Mouse (Mus musculus) fibroblast of lung, adult 2 months (primary cell): ENCODE results near the gene Abcc10.

Experiments
- DNase-seq: peaks from one replicate; pipeline ENCODE4 v3.0.0-alpha.2; 2011; ENCODE audit warnings: low read depth

Abcc10 gene

DNA sequence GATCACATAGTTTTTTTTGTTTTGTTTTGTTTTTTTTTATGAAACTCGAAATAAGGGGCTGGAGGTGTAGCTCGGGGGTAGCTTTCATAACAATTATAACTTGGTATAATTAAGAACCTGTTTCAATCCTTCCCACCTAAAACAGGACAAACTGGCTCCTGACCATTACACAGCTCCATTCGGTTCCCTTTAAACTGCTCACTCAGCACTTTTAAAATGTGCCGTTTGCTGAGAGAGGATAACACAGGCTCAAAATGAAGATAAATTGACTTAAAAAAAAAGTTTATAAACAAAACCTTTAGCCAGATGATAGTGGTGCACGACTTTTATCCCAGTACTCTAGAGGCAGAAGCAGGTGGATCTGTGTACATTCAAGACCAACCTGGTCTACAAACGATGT is 42.7 kb downstream of the Abcc10 start:
- no peak for DNase-seq

DNA sequence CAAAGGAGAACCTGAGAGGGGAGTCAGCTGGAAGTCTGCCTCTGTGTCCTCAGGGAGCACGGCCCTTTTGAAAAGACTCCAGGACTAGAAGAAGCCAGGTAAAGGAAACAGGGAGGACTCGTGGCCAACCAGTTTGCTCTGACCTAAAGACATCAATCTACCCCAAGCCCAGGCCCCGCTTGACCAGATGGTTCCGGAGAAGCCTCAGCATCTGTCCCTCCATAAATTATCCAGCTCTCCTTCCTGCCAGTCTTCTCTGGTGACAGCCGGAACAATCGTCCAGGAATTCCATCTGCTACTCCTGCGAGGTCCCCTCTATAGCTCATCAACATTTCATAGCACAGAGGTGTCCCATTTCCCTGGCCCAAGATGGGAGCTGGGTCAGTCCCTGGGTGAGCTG is 43.5 kb downstream of the Abcc10 start:
- DNase-seq, result no peak

DNA sequence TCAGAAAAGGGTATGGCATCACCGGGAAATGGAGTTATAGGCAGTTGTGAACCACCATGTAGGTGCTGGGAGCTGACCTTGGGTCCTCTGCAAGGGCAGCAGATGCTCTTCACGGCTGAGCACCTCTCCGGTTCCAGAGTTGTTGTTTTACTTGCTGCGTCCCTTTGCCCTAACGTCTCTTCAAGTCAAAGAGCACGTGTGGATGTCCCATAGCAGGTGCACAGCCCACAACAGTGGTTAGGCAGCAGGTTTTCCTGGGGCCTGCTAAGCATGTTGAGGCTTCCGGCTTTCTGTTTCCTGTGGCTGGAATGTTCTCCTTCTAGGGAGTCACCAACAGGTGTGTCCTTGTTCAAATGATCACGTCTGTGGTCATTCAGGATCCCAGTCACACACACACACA is 44.2 kb downstream of the Abcc10 start:
- no peak for DNase-seq

DNA sequence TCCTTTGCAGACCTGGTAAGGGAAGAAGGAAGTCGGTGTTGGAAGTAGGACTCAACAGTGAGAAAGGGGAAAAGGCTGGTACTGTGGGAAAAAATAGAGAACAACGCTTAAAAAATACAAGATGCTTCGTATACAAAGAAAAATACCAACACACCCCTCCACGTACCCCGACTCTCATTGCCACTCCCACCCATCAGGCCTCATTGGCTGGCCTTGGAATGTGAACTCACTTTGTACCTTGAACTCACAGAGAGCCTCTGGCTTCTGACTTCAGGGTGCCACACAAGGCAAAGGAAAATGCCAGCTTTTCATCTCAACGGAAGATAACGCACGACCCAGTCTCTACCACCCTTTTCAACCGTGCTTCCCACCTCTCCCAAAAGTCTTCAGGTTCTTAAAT is 45.0 kb downstream of the Abcc10 start:
- no peak for DNase-seq

DNA sequence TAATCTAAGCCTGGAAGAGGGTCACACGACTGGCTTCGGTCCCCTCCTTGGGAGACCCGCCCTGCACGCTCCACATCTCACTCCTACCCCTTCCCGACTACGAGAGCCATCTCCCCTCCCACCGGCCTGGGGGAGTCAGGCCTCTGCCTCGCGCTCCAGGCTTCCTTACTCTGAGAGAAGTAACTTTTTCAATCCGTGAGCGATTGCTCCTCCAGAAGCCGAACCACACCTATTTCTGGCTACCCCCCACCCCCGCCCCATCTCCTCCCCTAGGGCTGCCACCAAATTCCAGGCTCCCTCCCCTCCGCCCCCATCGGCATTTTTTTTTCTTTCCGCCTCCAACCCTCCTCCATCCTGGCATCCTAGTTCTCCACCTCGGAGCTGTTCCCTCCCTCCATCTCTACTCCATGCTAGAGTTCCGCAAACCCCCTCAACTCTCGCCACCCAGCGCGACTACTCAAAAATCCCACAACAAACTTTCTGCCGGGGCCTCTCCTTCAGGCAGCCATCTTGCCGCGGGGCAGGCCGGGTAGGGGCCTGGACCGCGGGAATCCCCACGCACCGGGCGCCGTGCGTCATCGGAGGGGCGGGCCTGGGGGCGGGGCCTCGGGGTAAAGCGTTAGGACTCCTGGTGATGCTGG is 45.5 kb downstream of the Abcc10 start, which contains the start of gene Tjap1:
TSS of gene Tjap1 (minus strand) at position 544 of the 641 bp plus-strand sequence.
- DNase-seq, result peak; percentile 57

DNA sequence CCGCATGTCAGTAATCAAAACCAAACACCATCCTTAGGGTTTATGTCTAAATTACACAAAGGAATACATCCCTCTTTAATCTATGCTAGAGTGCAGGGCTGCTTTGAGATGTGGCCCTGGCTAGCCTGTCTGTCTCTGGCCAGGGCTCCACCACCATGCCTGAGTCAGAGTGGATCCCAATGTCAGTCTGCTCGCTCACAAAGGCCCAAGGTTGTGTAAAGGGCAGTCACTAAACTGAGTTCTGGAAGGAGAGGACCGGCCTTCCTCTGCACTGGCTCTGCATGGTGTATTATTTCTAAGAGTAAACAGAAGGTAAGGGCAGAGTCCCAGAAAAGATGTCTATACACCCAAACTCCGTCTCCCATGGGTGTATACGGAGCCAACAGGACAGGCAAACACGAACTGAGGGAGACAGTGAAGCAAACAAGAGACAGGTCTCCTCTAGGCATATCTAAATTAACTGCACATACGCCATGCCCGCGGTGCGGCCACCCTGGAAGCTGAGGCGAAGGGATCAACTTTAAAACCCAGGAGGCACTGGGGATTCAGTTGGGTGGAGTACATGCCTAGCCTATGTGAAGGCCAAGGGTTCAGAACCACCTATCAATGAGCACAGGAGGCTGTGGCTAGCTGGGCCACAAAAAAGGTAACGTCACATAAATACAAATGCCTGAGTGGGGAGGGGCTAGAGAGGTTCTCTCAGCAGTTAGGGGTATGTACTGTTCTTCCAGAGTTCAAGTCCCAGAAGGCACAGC is 50.0 kb downstream of the Abcc10 start:
- no peak for DNase-seq

DNA sequence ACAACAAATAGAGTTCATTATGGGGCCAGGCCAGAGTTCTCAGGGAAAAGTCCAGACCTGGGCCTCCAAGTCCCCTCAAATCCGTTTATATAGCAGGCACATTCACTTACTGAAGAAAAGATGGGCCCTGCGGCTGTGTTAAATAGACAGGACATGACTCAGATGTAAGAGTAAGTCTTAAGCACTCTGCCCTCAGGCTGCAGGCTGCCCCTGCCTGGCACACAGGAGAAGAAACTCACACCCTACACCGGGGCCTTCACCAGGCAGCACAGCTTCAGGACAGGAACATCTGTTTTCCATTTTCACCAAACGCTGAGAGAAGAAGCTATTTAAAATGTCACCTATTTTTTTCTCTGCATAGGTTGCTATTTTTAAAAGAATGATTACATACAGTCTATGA is 50.6 kb downstream of the Abcc10 start:
- no peak for DNase-seq

DNA sequence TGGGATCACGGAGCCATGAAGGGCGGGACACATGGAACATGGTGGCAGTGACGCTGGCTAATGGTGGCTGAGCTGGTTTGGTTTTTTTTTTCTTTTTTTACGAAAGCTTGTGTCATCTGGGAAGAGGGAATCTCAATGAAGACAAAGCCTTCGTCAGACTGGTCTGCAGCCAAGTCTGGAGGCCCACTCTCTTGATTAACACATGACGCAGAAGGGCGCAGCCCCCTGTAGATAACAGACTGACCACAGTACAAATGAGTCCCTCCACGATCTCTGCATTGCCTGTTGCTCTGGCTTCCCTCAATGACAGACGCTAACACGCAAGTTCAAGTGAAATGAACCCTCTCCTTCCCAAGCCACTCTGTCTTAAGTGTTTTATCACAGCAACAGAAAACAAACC is 52.6 kb downstream of the Abcc10 start:
- no peak for DNase-seq

DNA sequence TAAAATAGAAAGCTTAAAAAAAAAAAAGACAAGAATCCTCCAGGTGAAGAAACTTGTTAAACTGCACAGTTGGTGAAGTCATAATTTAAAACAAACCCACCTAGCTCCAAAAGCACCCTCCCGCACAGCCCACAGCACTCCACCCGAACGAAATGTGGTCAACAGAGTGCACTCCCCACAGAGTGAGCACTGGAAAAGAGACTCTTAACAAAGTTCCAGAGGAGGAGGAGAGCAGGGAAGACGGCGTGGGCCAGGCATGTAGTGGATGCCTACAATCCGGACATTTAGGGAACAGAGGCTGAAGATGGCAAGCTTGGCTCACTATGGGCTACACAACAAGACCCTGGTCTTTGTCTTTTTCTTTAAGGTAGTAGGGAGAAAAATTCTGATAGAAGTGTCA is 53.1 kb downstream of the Abcc10 start:
- no peak for DNase-seq

DNA sequence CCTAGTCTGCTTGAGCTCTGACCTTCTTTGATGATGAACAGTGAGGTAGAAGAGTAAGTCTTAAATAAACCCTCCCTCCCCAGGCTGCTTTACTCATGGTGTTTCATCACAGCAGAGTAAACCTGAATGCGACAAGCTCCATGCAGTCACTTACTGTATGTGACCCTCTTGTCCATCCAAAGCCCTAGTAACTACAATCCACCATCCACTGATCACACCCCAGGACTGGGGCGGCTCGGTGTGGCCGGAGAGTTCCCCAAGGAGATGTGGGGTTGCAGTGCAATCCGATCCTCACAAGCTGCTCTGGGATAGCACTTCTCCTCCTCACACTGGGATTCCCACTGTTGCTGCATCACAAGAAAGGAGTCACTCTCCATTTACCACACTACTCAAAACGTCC is 53.7 kb downstream of the Abcc10 start:
- DNase-seq, result no peak

DNA sequence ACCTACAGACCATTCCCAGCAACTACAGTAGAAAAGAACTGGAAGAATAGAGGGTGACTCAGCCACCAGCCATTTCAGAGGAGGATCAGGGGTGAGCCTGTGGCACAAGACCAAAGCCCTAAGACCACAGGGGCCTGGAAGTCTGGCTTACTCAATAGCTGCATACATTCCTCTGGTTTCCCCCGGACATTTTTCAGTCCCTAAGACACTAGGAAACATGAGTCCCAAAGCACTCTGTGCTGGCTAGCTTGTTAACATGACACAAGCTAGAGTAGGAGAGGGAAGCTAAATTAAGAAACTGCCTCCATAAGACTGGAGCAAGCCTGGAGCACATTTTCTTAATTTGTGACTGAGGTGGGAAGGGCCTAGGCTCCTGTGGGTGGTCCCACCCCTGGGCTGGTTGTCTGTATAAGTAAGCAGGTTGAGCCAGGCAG is 54.3 kb downstream of the Abcc10 start:
- peak; percentile 86 for DNase-seq

DNA sequence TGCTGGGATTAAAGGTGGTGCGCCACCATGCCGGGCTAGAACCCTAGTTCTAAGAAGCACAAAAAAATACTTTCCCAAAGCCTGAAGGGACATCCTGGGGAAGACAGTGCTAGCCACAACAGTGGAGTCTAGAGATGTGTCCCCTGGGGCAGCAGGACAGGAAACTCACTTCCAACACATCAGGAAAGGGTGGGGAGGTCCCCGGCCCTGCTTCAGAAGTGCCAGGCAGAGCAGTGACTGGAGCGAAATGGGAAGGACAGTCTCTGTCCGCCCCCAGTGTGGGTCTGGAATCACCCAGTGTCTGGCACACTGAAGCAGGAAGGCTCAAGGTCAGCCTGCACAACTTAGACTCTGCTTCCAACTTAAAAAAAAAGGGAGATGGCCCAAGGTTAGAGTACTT is 55.5 kb downstream of the Abcc10 start:
- DNase-seq, result no peak

DNA sequence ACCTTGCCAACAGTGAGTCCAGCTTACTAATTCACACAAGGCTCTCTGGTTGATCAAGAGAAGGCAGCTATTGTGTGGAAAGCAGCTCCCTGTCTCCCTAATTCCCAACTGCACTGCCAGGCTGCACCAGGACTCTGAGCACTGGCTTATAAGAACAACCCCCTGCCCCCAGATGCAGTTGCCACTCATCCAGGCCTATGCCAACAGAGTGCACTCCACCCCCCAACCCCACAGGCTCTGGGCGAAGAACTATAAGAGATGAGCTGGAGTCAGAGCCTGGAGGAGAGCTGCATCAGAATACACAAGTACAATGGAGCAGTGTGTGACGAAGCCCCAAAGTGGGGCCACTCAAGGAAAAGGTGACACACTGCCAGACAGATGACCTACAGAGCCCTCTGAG is 56.1 kb downstream of the Abcc10 start:
- DNase-seq, result no peak

DNA sequence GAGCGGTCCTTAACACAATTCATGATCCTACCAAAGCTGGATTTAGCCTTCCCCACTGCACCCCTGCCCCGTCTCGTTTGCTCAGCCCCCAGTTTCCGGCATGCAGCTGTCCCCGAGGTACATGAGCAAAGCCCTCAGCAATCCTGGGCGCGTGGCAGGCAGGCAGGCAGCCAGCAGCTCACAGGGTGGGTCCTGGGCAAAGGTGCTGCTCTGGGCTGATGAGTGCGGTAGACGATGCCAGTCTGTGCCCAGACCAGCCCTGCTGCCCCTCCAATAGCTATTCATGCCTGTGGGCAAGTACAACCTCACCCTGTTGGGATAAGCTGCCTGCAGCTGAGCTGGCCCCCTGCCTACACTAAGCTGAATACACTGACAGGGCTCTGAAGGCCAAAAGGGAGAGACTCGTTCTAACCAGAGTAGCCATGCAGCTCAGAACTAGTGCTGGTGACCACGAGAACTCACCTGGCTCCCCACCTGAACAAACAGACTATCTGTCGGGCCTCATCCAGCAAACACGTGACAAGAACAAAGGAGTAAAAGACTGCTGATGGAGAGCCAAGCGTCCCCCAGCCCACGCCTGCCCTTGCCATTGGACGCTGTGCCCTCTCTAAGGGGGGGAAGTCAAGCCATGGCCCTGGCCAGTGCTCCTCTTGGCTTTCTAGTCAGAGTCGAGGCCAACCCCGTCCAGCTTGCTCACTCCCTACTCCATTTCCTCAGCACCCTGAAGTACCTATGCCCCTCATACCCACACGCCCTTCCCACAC is 58.2 kb downstream of the Abcc10 start:
- peak; percentile 65 for DNase-seq

DNA sequence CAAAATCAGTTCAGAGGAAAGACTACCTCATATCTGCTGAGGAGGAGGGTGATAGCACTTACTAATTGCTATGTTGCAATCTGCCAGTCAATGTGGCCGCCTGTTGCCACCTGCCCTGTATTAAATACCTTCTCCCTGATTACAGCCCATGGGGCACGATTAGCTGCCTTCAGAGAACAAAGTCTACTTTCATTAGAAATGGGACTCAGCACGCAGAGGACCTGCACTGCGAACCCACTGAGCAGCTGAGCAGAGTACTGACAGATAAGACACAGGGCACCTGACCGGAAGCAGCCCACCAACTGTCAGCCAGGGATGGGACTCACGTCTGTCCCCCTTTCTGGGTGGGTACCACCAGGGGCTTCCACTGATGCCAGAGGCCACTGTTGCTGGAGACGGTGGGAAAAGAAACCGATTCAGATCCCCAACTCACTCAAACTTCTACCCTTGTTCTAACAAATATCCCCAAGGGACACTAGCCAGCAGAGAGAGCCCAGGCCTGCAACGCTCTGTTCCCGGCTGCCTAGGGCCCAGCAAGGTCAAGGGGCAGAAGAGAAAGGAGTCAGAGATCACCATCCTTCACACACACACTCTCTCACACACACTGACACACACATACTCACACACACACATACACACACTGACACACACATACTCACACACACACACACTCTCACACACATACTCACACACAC is 60.0 kb downstream of the Abcc10 start:
- no peak for DNase-seq

DNA sequence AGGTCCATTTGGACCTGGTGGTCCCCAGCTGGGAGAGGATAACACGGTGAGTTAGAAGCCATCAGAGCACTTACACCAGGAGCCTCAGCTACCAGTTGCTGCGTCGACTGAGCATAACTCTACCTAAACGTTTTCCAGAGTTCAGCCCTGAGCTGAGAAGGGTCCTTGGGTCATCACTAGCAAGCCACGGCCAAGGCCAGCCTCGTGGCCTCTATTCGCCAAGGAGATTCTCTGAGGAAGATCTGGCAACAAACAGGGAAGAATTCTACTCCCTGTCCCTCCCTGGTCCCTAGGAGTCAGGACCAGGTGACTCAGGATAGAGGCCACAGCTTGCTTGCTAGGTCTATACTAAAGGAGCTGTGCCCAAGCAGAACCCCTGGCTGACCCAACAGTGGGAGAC is 60.6 kb downstream of the Abcc10 start:
- DNase-seq, result no peak

DNA sequence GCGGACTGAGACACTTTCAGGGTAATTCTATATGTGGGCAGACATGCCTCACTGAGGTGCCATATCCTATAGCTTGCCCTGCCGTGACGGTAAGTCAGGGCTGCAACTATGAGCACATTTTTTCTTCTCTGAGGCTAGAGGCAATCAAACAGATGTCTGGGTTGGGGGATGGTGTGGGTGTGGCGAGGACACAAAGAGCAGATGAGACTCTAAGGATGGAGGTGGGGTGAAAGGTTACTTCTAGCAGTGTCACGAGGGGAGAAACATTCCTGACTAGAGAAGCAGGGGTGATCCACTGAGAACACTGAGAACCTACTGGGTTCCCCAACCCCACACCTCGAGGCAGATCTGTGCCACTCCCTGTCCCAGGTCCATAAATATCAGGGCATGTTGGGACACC is 61.2 kb downstream of the Abcc10 start:
- DNase-seq, result no peak

DNA sequence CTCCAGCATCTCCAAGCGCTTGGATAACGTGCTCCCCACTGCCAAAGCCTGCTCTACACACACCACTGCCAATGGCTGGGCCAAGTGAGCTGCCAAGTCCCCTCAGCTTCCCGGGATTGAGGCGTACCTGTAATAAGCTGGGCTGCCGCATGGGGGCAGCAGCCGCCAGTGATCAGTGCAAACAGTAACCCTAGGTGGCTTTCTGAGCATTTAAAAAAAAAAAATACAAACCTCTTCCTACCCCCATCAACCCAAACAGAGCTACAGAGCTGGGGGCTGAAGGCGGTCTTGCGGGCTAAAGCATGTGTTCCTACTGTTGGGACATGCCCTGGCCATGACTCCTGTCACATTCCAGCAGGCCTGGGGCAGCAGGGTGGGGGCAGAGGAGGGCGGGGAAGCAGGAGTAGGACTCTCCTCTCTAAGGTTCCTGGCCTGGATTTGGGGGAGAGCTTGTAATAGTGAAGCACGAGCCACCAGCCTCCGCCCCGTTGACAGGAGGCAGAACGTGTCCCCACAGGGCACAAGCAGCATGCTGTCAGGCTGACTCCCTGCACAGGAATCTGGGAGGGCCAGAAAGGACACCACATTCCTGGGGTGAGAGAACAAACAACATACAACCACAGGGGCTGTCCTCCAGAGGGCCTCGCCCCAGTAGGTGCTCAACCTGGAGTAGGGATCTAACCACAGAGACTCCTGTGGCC is 62.1 kb downstream of the Abcc10 start:
- DNase-seq, result peak; percentile 63

DNA sequence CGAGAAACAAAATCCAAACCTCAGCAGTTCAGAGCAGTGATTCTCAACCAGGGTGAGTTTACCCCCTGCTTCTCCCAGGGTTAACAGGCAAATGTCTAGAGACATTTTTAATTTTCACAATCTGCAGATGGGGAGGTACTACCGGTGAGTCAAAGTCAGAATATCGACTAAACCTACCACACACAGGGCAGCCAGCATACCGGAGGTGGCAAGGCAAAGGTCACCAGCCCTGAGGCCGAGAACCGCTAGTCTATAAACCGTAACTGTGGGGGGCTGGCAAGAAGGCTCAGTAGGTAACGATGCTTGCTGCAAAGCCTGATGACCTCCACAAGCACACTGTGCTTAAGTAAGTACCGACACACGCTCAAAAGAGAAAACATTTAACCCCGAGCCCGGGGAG is 62.6 kb downstream of the Abcc10 start:
- no peak for DNase-seq

DNA sequence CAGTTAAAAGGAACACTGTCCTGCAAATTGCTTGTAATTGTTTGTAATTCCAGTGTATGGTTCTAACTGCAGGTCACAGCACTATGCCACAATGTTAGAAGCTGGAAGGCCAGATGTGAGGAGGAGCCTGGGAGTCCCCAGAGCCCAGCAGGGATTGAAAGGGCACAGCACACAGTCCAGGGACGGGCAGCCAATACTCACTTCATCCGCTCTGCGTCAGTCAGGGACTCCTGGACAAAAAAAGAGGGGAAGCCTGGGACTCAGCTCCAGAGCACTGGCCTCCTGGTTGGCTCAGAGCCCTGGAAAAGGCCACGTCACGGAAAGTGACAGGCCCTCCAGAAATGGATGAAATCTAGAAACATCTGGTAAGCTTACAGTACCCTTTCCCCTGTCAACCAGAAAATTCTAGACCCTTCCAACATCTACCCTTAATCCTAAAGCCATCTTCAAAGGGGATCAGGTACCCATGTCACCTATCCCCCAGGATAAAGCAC is 65.9 kb downstream of the Abcc10 start:
- no peak for DNase-seq

DNA sequence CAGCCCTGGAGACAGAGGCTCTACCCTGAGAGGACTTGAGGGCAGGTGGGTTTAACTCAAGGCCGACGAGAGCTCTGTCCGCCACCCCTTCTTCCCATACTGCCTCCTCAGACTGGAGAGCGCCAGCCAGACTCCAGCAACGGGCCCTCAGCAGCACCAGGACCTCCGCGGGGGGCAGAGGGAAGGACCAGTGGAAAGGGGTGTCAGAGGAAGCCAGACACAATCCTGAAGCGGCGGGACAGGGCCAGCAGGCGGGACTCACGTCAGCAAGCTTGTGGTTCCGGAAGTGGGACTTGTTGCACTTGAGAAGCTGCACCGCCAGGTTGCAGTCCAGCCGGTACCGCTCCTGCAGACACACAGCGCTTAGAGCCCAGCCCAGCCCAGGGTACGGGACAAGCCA is 68.5 kb downstream of the Abcc10 start:
- DNase-seq, result no peak
